Mouse (Mus musculus): ENCODE results near the gene Kcnh5.

GRCm38 (mm10) chr12:75091921-75092320 is 85.2 kb downstream of the Kcnh5 start:
- TF ChIP-seq TAL1 (IDR thresholded peaks at IDR 0.05; ENCODE audit: low read length) (no peak), GATA1 (IDR thresholded peaks at IDR 0.05; ENCODE audit: low read length) (no peak)

All from erythroblast, embryonic 14.5 days (primary cell).